In the genomic region with DNA sequence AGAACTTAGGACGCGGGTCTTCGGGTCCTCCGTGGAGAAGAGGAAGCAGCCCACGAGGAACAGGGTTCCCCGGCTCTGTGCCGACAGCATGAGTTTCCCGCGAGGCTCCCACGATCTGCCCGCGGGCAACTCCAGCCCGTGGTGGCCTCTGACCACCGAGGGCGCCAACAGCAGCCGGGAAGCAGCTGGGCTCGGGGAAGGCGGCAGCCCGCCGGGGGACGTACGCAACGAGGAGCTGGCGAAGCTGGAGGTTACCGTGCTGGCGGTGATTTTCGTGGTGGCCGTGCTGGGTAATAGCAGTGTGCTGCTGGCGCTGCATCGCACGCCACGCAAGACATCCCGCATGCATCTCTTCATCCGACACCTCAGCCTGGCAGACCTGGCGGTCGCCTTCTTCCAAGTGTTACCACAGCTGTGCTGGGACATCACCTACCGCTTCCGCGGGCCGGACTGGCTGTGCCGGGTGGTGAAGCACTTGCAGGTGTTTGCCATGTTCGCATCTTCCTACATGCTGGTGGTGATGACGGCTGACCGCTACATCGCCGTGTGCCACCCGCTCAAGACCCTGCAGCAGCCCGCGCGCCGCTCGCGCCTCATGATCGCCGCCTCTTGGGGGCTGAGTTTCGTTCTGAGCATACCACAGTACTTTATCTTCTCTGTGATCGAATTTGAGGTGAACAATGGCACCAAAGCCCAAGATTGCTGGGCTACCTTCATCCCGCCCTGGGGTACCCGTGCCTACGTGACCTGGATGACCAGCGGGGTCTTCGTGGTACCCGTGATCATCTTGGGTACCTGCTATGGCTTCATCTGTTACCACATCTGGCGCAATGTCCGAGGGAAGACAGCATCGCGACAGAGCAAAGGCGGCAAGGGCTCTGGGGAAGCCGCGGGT, we compare ENCODE assay signal across 8 mouse cellular contexts. TPM values are rescaled to one million over a fixed set of nuclear protein-coding genes. Genes with fewer than 3 reads are reported as not detected.
A peak's percentile ranks its signal among the peaks of the same experiment; 100 is the strongest.
DNase-seq lines count a peak whose midpoint lies in the region; ATAC-seq and TF ChIP-seq lines count a peak whose summit lies in the region.

No protein-coding gene starts in this region.

- H3K9me3 ChIP-seq in midbrain, embryonic 13.5 days, result no peaks in the 10 kb centered on the region

- H3K4me3 ChIP-seq in embryonic fibroblast, embryonic 13.5 days (ENCODE audit: insufficient read depth, low read length), result peak overlapping the region; percentile 45
- H3K4me3 ChIP-seq in midbrain, embryonic 13.5 days (replicated peaks), result peak overlapping the region; percentile 51

- no peaks in the 10 kb centered on the region for H3K36me3 ChIP-seq in midbrain, embryonic 13.5 days

- no peak for TF ChIP-seq POLR2A in embryonic fibroblast, embryonic 13.5 days (IDR thresholded peaks at IDR 0.05; ENCODE audit: low read depth, low read length)

- peaks cover 2% of the 10 kb centered on the region; the same call in 1 of the 2 replicates for H3K4me1 ChIP-seq in embryonic fibroblast, embryonic 13.5 days (ENCODE audit: control insufficient read depth, insufficient read depth, low read length)
- H3K4me1 ChIP-seq in midbrain, embryonic 13.5 days (replicated peaks), result peaks cover 16% of the 10 kb centered on the region

- H3K4me2 ChIP-seq in midbrain, embryonic 13.5 days (replicated peaks), result peak overlapping the region; percentile 92

- ATAC-seq in midbrain, embryonic 13.5 days, result peak; percentile 82

- H3K27me3 ChIP-seq in midbrain, embryonic 13.5 days, result peaks cover 44% of the 10 kb centered on the region

- DNase-seq in cerebellum, postnatal 4 days (ENCODE audit: low spot score in 2 of 2), result peak; percentile 26 to 28
- no peak for DNase-seq in cerebellum, adult 9-10 months
- DNase-seq in Muller cell, postnatal 12 days (ENCODE audit: inconsistent ontology term), result peak; percentile 34
- DNase-seq in heart, postnatal 4 days, result peak; percentile 16
- peak; percentile 30 for DNase-seq in left cerebral cortex, postnatal 4 days
- peak; percentile 46 for DNase-seq in testis, postnatal 10 days (ENCODE audit: low spot score)

- H3K27ac ChIP-seq in embryonic fibroblast, embryonic 13.5 days (ENCODE audit: insufficient read depth, low read length), result no peak overlapping the region
- H3K27ac ChIP-seq in midbrain, embryonic 13.5 days, result no peak overlapping the region

- intact Hi-C loops in left cerebral cortex, postnatal 4 days (cut with DNase I), result loop anchor here (5.0 kb wide), 2 partner anchors 267 to 347 kb away; no protein-coding TSS in a partner anchor

- no peak for TF ChIP-seq CTCF in embryonic fibroblast, embryonic 13.5 days (IDR thresholded peaks at IDR 0.05; ENCODE audit: borderline replicate concordance, insufficient read depth, low read length)

- under 1% methylated on average over 70 of the region's 70 CpGs for WGBS in midbrain, embryonic 13.5 days

- H3K9ac ChIP-seq in midbrain, embryonic 13.5 days (replicated peaks), result peak overlapping the region; percentile 62

RNA-seq across cellular contexts. Expression of a gene that starts 0.7 kb away (rescaled TPM):
- polyA plus RNA-seq in embryonic fibroblast, embryonic 13.5 days (2011; ENCODE audit: insufficient read length, low read depth, missing spikeins), result 5.4 and 10.7 TPM in 2 replicates
- total RNA-seq in heart, postnatal 4 days (2021), result under 1 TPM; 0.56 to 0.64 TPM
- 1 to 10 TPM; 4.6 to 4.8 TPM for total RNA-seq in left cerebral cortex, postnatal 4 days (2021)
- polyA plus RNA-seq in midbrain, embryonic 13.5 days (2015; fragmentation: Nextera tagmentation; extraction: Ambion mirVana), result 1.2 and 1.9 TPM in 2 replicates
